In genomic region chr15:99955324-99955723, GRCm38 (mm10) we compare ENCODE assay signal across 44 mouse cellular contexts. TPM values are rescaled to one million over a fixed set of nuclear protein-coding genes. Genes with fewer than 3 reads are reported as not detected.
"Had no signal": no experiment of that assay in that cellular context is flagged by ENCODE, and none has a peak within 500 bp of the region (broad histone marks: within the 10 kb centered on the region; RNA-seq: fewer than 3 reads in every experiment).

No protein-coding gene starts in this region.

- H3K4me1 ChIP-seq: limb, embryonic 12.5 days; limb, embryonic 13.5 days; limb, embryonic 15.5 days; liver, embryonic 12.5 days; liver, embryonic 13.5 days; liver, embryonic 15.5 days; lung, embryonic 15.5 days; midbrain, embryonic 10.5 days; midbrain, embryonic 12.5 days; midbrain, embryonic 13.5 days; midbrain, embryonic 15.5 days; neural tube, embryonic 12.5 days had no signal

- H3K9ac ChIP-seq: limb, embryonic 12.5 days; limb, embryonic 13.5 days; limb, embryonic 15.5 days; liver, embryonic 12.5 days; liver, embryonic 13.5 days; liver, embryonic 14.5 days; liver, embryonic 15.5 days; liver, postnatal 0 days; lung, embryonic 14.5 days; lung, embryonic 15.5 days; midbrain, embryonic 12.5 days; midbrain, embryonic 13.5 days; midbrain, embryonic 15.5 days; neural tube, embryonic 12.5 days had no signal

- H3K4me3 ChIP-seq: limb, embryonic 10.5 days; limb, embryonic 12.5 days; limb, embryonic 13.5 days; limb, embryonic 15.5 days; liver, embryonic 12.5 days; liver, embryonic 13.5 days; liver, embryonic 15.5 days; lung, embryonic 15.5 days; megakaryocyte, embryonic 14.5 days; midbrain, embryonic 10.5 days; midbrain, embryonic 12.5 days; midbrain, embryonic 13.5 days; midbrain, embryonic 15.5 days; myocyte; neural tube, embryonic 12.5 days had no signal

- H3K4me2 ChIP-seq: limb, embryonic 12.5 days; limb, embryonic 13.5 days; limb, embryonic 15.5 days; liver, embryonic 11.5 days; liver, embryonic 12.5 days; liver, embryonic 13.5 days; liver, embryonic 15.5 days; lung, embryonic 14.5 days; lung, embryonic 15.5 days; midbrain, embryonic 11.5 days; midbrain, embryonic 12.5 days; midbrain, embryonic 13.5 days; midbrain, embryonic 15.5 days; neural tube, embryonic 12.5 days had no signal

- H3K27ac ChIP-seq: limb, embryonic 10.5 days; limb, embryonic 12.5 days; limb, embryonic 13.5 days; limb, embryonic 15.5 days; liver, embryonic 12.5 days; liver, embryonic 13.5 days; liver, embryonic 14.5 days; liver, embryonic 15.5 days; lung, embryonic 15.5 days; macrophage; midbrain, embryonic 10.5 days; midbrain, embryonic 12.5 days; midbrain, embryonic 13.5 days; midbrain, embryonic 15.5 days; neural tube, embryonic 12.5 days had no signal

- ATAC-seq: liver, embryonic 12.5 days; liver, postnatal 0 days; lung, postnatal 0 days; midbrain, embryonic 13.5 days; midbrain, embryonic 15.5 days; midbrain, embryonic 16.5 days had no signal

- H3K27me3 ChIP-seq: limb, embryonic 12.5 days; limb, embryonic 13.5 days; limb, embryonic 15.5 days; liver, embryonic 13.5 days; liver, embryonic 15.5 days; lung, embryonic 15.5 days; midbrain, embryonic 12.5 days; midbrain, embryonic 13.5 days; midbrain, embryonic 15.5 days; neural tube, embryonic 12.5 days had no signal

- H3K36me3 ChIP-seq: limb, embryonic 10.5 days; limb, embryonic 12.5 days; limb, embryonic 13.5 days; limb, embryonic 15.5 days; liver, embryonic 12.5 days; liver, embryonic 13.5 days; liver, embryonic 15.5 days; lung, embryonic 15.5 days; midbrain, embryonic 10.5 days; midbrain, embryonic 12.5 days; midbrain, embryonic 13.5 days; midbrain, embryonic 15.5 days; neural tube, embryonic 12.5 days had no signal

- DNase-seq: left cerebral cortex, postnatal 4 days; liver; liver, embryonic 13.5 days; liver, postnatal 0 days; lung, adult 18-20 months; lung, adult 2 months; lung, embryonic 14.5 days; lung, postnatal 10 days; lung, postnatal 14 days; lung, postnatal 36 days; lung, postnatal 4 days; midbrain, embryonic 14.5 days had no signal

- H3K9me3 ChIP-seq: limb, embryonic 10.5 days; limb, embryonic 12.5 days; limb, embryonic 13.5 days; limb, embryonic 15.5 days; liver, embryonic 12.5 days; liver, embryonic 13.5 days; liver, embryonic 15.5 days; lung, embryonic 15.5 days; megakaryocyte, embryonic 14.5 days; midbrain, embryonic 10.5 days; midbrain, embryonic 12.5 days; midbrain, embryonic 13.5 days; midbrain, embryonic 15.5 days; neural tube, embryonic 12.5 days had no signal

RNA-seq across cellular contexts. Expression of gene Fam186a, which starts 11.5 kb away (rescaled TPM):
- total RNA-seq: left cerebral cortex, postnatal 10 days; left cerebral cortex, postnatal 14 days; liver, adult 2 months; megakaryocyte progenitor cell, adult 5-6 weeks; megakaryocyte, adult 5-6 weeks; megakaryocyte-erythroid progenitor cell, adult 5-6 weeks; midbrain, postnatal 0 days; monocyte, adult 5-6 weeks had no signal
- polyA plus RNA-seq: limb, embryonic 10.5 days; limb, embryonic 11.5 days; limb, embryonic 12.5 days; limb, embryonic 15.5 days; liver, adult 2 months; liver, embryonic 11.5 days; liver, embryonic 12.5 days; liver, embryonic 13.5 days; liver, embryonic 14.5 days; liver, embryonic 15.5 days; liver, embryonic 16.5 days; liver, postnatal 0 days; lung, embryonic 15.5 days; lung, embryonic 16.5 days; macrophage; midbrain, embryonic 10.5 days; midbrain, embryonic 11.5 days; midbrain, embryonic 13.5 days; midbrain, embryonic 14.5 days; midbrain, embryonic 15.5 days; midbrain, embryonic 16.5 days; midbrain, postnatal 0 days; neural tube, embryonic 11.5 days; neural tube, embryonic 12.5 days had no signal
